Mouse (Mus musculus) fat pad, adult 2 months (tissue): ENCODE measurements at regions not wholly inside any gene's neighbourhood (a gene's known extent, or its start where the extent isn't known, plus 50 kb on each side); places are given as distances from the start of the nearest gene placed in this dataset.

Source experiments
- DNase-seq: peaks from one replicate; pipeline ENCODE4 v3.0.0-alpha.2; 2011; ENCODE audit warnings: low read depth, low spot score; ENCODE audit errors: extremely low read depth

- no peak for DNase-seq
These were observed 217.8 kb downstream of the Ahr start for GRCm38 (mm10) chr12:35317046-35317445.

- DNase-seq = no peak
These were observed 220.8 kb downstream of the Ahr start for GRCm38 (mm10) chr12:35314035-35314434.

GRCm38 (mm10) chr12:35313191-35313925, 221.5 kb downstream of the Ahr start:
- peak; percentile 28 for DNase-seq

- DNase-seq = no peak
These were observed 226.3 kb downstream of the Ahr start for GRCm38 (mm10) chr12:35308537-35308936.

- DNase-seq = no peak
These were observed 230.8 kb downstream of the Ahr start for GRCm38 (mm10) chr12:35303764-35304717.

GRCm38 (mm10) chr12:35303188-35303587, 231.7 kb downstream of the Ahr start:
- DNase-seq = no peak

- no peak for DNase-seq
These were observed 240.2 kb downstream of the Ahr start for GRCm38 (mm10) chr12:35294668-35295067.

- no peak for DNase-seq
These were observed 241.3 kb downstream of the Ahr start for GRCm38 (mm10) chr12:35293566-35293965.

- no peak for DNase-seq
These were observed 242.9 kb downstream of the Ahr start for GRCm38 (mm10) chr12:35291941-35292341.

- no peak for DNase-seq
These were observed 241.0 kb downstream of the Snx13 start for GRCm38 (mm10) chr12:35287974-35288373.

GRCm38 (mm10) chr12:35287570-35287969, 240.6 kb downstream of the Snx13 start:
- no peak for DNase-seq

- DNase-seq = no peak
These were observed 240.1 kb downstream of the Snx13 start for GRCm38 (mm10) chr12:35286974-35287553.

GRCm38 (mm10) chr12:35284345-35284744, 237.4 kb downstream of the Snx13 start:
- no peak for DNase-seq

GRCm38 (mm10) chr12:35283925-35284324, 236.9 kb downstream of the Snx13 start:
- DNase-seq = peak; percentile 21

GRCm38 (mm10) chr12:35283407-35283806, 236.4 kb downstream of the Snx13 start:
- DNase-seq = no peak

- no peak for DNase-seq
These were observed 222.5 kb downstream of the Snx13 start for GRCm38 (mm10) chr12:35269465-35269864.

GRCm38 (mm10) chr12:35268006-35268405, 221.0 kb downstream of the Snx13 start:
- DNase-seq = no peak

- DNase-seq = no peak
These were observed 220.2 kb downstream of the Snx13 start for GRCm38 (mm10) chr12:35267023-35267654.

- DNase-seq = no peak
These were observed 212.8 kb downstream of the Snx13 start for GRCm38 (mm10) chr12:35259781-35260180.

GRCm38 (mm10) chr12:35255723-35256401, 208.9 kb downstream of the Snx13 start:
- no peak for DNase-seq

GRCm38 (mm10) chr12:35248476-35248875, 201.5 kb downstream of the Snx13 start:
- DNase-seq = no peak
